Mouse (Mus musculus): Measurements from ENCODE around the gene Trdmt1. TPM values are rescaled to one million over a fixed set of nuclear protein-coding genes. Genes with fewer than 3 reads are reported as not detected.

The Trdmt1 gene
- total RNA-seq, 2 experiments from 2014 or later = 4.6 to 4.8 TPM

GRCm38 (mm10) chr2:13557145-13558030 lies 12.9 kb upstream of the Trdmt1 start:
- no peak for DNase-seq (ENCODE audit: low spot score)

- no peak for DNase-seq (ENCODE audit: low spot score)
Observed at GRCm38 (mm10) chr2:13556239-13556638, 11.8 kb upstream of the Trdmt1 start.

DNA sequence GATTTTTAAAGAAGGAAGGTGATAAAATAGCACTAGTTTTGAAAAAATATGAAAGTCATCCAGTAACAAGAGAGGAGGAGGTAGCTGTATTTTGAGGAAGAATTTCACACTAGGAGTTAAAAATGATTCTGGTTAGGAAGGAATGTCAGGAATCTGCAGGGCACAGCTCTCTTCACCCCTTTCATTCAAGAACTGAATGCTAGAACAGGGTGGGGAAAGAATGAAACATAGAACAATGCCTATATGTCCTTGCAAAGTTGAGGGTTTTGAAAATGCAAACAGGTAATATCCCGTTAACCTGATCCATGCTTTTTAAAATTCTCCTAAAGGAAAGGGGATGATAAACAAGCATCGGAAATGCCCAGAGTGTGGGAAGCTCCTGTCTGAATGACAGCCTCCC lies 9.5 kb upstream of the Trdmt1 start:
- no peak for DNase-seq (ENCODE audit: low spot score)

- no peak for DNase-seq (ENCODE audit: low spot score)
Observed at GRCm38 (mm10) chr2:13548749-13549148, 4.3 kb upstream of the Trdmt1 start.

DNA sequence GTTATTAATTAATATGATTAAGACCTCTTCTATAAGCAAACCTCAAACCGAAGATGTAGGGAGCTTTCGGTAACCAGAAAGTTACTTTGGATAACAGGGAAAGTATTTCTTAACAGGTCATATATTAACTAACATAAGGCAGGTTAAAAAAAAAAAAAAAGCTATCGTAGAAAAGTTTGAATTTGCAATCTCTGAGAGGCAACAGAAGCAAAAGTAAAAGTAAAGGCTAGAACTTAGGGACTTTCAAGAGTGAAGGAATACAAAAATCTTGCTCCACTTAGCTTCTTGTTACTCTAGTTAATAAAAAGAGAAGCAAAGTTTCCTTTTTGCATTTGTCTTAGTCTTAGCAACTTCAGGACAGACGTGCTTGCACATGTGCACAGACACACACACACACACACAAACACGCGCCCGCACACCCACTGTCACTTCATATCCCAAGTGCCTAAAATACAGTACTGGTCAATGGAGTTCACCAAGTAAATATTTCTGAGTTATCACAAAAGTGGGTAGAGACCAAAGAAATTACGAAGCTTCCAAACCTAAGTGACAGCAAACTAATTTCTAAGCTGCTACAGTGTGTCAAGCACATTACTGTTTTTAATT lies 846 bp downstream of the Trdmt1 start:
- DNase-seq (ENCODE audit: low spot score) = no peak

DNA sequence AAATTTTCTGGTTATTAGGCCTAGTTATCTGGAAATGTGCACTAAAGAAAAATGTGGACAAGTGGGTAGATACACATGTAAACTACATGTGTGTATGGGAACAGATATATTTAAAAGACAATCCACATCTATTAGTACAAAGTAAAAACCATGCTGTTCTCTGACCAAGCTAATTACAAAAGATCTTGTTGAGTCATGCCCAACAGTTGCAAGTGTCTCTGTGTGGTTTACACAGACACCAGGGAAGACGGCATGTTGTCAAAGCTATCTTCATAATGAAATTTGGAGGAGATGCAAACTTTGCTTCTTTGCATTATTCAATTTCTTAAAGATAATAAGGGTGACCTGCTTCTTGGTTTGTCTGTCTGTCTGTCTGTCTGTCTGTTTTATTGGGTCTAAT lies 4.6 kb downstream of the Trdmt1 start:
- DNase-seq (ENCODE audit: low spot score) = no peak

GRCm38 (mm10) chr2:13538704-13539377 lies 5.6 kb downstream of the Trdmt1 start:
- DNase-seq (ENCODE audit: low spot score) = no peak

- no peak for DNase-seq (ENCODE audit: low spot score)
Observed at GRCm38 (mm10) chr2:13538258-13538657, 6.2 kb downstream of the Trdmt1 start.

- DNase-seq (ENCODE audit: low spot score) = no peak
Observed at GRCm38 (mm10) chr2:13537733-13538132, 6.7 kb downstream of the Trdmt1 start.

GRCm38 (mm10) chr2:13536747-13537146 lies 7.7 kb downstream of the Trdmt1 start:
- DNase-seq (ENCODE audit: low spot score) = no peak

GRCm38 (mm10) chr2:13530639-13531038 lies 13.8 kb downstream of the Trdmt1 start:
- no peak for DNase-seq (ENCODE audit: low spot score)

- no peak for DNase-seq (ENCODE audit: low spot score)
Observed at GRCm38 (mm10) chr2:13529253-13529933, 15.1 kb downstream of the Trdmt1 start.

DNA sequence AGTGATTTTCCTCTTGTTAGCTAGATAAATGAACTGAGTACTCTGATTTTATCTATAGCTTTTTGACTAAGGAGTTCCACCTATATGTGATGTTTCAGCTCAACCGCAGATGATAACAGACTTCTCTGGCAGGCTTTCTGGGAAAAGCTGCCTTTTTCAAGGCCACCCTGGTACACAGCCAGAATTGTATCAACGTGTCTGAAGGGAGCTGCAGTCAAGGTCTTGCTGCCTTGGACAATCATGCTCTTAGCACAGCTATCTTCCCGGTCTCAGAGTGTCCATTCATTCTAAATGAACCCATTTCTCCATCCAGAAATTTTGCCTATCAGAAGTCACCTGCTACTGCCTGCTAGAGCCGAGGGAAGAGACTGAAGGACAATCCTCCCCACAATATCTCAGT lies 16.9 kb downstream of the Trdmt1 start:
- no peak for DNase-seq (ENCODE audit: low spot score)

DNA sequence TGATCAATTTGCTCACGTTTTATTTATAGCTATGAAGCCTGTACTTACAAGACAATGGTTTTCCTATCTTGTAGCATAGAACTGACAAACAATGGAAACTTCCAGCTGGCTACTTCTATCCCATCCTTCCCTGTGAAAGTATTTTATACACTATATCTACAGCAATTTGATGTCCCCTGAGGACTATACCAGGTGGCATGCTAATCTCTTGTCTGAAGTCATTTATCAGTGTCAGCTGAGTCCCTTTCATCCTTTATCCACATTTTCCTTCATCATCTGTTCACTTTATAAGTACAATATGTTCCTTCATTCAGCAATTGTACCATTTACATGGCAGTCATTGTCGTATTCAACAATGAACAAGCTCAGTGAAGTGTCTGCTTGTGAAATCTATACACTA lies 17.3 kb downstream of the Trdmt1 start:
- no peak for DNase-seq (ENCODE audit: low spot score)

GRCm38 (mm10) chr2:13526205-13526604 lies 18.3 kb downstream of the Trdmt1 start:
- no peak for DNase-seq (ENCODE audit: low spot score)

GRCm38 (mm10) chr2:13523540-13524456 lies 20.7 kb downstream of the Trdmt1 start:
- DNase-seq (ENCODE audit: low spot score) = no peak

GRCm38 (mm10) chr2:13522106-13522505 lies 22.4 kb downstream of the Trdmt1 start:
- DNase-seq (ENCODE audit: low spot score) = no peak

DNA sequence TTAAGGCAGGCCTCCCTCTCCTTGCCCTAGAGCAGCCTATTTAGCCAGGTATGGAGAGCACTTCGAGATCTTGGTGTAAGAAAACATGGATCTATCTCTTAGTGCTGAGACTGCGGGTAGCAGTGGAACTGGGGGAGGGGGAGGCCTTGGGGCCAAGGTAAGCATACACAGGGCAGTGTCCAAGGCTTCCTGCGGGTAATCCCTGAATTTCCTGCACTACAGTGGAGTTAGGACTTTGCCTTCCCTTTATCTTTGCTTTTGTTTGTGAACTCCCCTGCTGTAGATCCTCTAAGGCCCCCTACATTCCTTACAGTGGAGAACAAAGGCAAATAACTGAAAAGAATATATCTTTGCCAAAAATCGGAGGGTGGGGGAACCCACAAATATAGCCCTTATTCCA lies 29.5 kb downstream of the Trdmt1 start:
- no peak for DNase-seq (ENCODE audit: low spot score)

GRCm38 (mm10) chr2:13502717-13503116 lies 41.8 kb downstream of the Trdmt1 start:
- no peak for DNase-seq (ENCODE audit: low spot score)

DNA sequence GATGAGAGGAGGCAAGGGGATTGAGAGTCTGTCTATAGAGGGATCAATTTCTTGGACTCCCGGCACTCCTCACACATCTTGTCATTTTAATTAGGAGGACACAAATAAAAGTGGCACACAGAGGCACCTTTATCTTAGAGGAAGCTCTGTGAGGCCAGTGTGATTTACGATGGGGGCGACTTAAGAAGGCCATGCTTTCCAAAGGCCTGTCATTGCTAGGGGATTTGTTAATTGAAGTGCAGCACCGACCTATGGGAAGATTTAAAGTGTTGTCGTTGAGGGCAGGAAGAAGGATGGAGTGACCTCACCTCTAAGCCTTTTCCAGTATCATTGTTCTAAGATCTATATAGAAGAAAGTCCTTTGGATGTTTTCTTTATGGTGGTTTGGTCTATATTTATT lies 42.9 kb downstream of the Trdmt1 start:
- no peak for DNase-seq (ENCODE audit: low spot score)

All from gastrocnemius, adult 18-20 months (tissue).